12 mouse cellular contexts compared by ENCODE assay signal in genomic region chr13:56252783-56253182, GRCm38 (mm10). TPM values are rescaled to one million over a fixed set of nuclear protein-coding genes. Genes with fewer than 3 reads are reported as not detected.
DNase-seq lines count a peak whose midpoint lies in the region; ATAC-seq lines count a peak whose summit lies in the region.
"Had no signal": no experiment of that assay in that cellular context is flagged by ENCODE, and none has a peak within 500 bp of the region (broad histone marks: within the 10 kb centered on the region; RNA-seq: fewer than 3 reads in every experiment).

No protein-coding gene starts in this region.

- H3K9me3 ChIP-seq in embryonic facial prominence, embryonic 14.5 days (ENCODE audit: control insufficient read depth, low read length): no peaks in the 10 kb centered on the region
- H3K9me3 ChIP-seq in hindbrain, embryonic 14.5 days (ENCODE audit: control insufficient read depth, low read length): no peaks in the 10 kb centered on the region
- no peaks in the 10 kb centered on the region for H3K9me3 ChIP-seq in midbrain, embryonic 15.5 days

- H3K27me3 ChIP-seq in embryonic facial prominence, embryonic 14.5 days (replicated peaks; ENCODE audit: control insufficient read depth, insufficient read depth, low read length): peaks cover 100% of the 10 kb centered on the region
- peaks cover 100% of the 10 kb centered on the region for H3K27me3 ChIP-seq in hindbrain, embryonic 14.5 days (ENCODE audit: control insufficient read depth, insufficient read depth, low read length)
- H3K27me3 ChIP-seq in midbrain, embryonic 15.5 days (replicated peaks): peaks cover 94% of the 10 kb centered on the region

- no peak overlapping the region for H3K9ac ChIP-seq in embryonic facial prominence, embryonic 14.5 days (ENCODE audit: low read depth, low read length)
- H3K9ac ChIP-seq in hindbrain, embryonic 14.5 days: no peak overlapping the region
- no peak overlapping the region for H3K9ac ChIP-seq in midbrain, embryonic 15.5 days

- ATAC-seq in embryonic facial prominence, embryonic 14.5 days (ENCODE audit: low read depth): no peak
- ATAC-seq in hindbrain, embryonic 14.5 days (ENCODE audit: low FRiP score): no peak
- 0 out of 2 replicates have a peak, but pooled peaks have one; percentile 28 for ATAC-seq in midbrain, embryonic 15.5 days (replicated peaks)

- H3K27ac ChIP-seq in embryonic facial prominence, embryonic 14.5 days (replicated peaks; ENCODE audit: low read depth, low read length): no peak overlapping the region
- H3K27ac ChIP-seq in hindbrain, embryonic 14.5 days: no peak overlapping the region
- no peak overlapping the region for H3K27ac ChIP-seq in midbrain, embryonic 15.5 days

- intact Hi-C loops in left cerebral cortex, postnatal 4 days (cut with DNase I): no loop called here

- peak overlapping the region; percentile 63; the same call in 1 of the 2 replicates for H3K4me2 ChIP-seq in embryonic facial prominence, embryonic 14.5 days (ENCODE audit: low read depth, low read length)
- peak overlapping the region; percentile 57 for H3K4me2 ChIP-seq in hindbrain, embryonic 14.5 days (replicated peaks)
- peak overlapping the region; percentile 59 for H3K4me2 ChIP-seq in midbrain, embryonic 15.5 days

- no peaks in the 10 kb centered on the region for H3K36me3 ChIP-seq in embryonic facial prominence, embryonic 14.5 days (ENCODE audit: control insufficient read depth, insufficient read depth, low read length)
- H3K36me3 ChIP-seq in hindbrain, embryonic 14.5 days (replicated peaks; ENCODE audit: control insufficient read depth, insufficient read depth): no peaks in the 10 kb centered on the region
- H3K36me3 ChIP-seq in midbrain, embryonic 15.5 days (replicated peaks): no peaks in the 10 kb centered on the region

- 0 out of 2 replicates have a peak overlapping the region, but pooled peaks have one; percentile 38 for H3K4me3 ChIP-seq in embryonic facial prominence, embryonic 14.5 days (ENCODE audit: low read depth, low read length)
- H3K4me3 ChIP-seq in hindbrain, embryonic 14.5 days (replicated peaks; ENCODE audit: low read length): peak overlapping the region; percentile 32; the same call in 1 of the 2 replicates
- peak overlapping the region; percentile 36 for H3K4me3 ChIP-seq in midbrain, embryonic 15.5 days
- H3K4me3 ChIP-seq: megakaryocyte, embryonic 14.5 days had no signal

- H3K4me1 ChIP-seq in embryonic facial prominence, embryonic 14.5 days (ENCODE audit: control insufficient read depth, insufficient read depth, low read length): 0 out of 2 replicates have a peak, but pooled peaks cover 7% of the 10 kb centered on the region
- H3K4me1 ChIP-seq in hindbrain, embryonic 14.5 days (replicated peaks; ENCODE audit: control insufficient read depth, insufficient read depth, low read length): peaks cover 10% of the 10 kb centered on the region; the same call in 1 of the 2 replicates
- H3K4me1 ChIP-seq in midbrain, embryonic 15.5 days: peaks cover 34% of the 10 kb centered on the region

- DNase-seq in left cerebral cortex, postnatal 4 days: peak; percentile 76
- no peak for DNase-seq in left cerebral cortex, adult 18-20 months (ENCODE audit: low spot score in 2 of 2)
- no peak for DNase-seq in embryonic facial prominence, embryonic 14.5 days (ENCODE audit: low spot score)
- peak; percentile 38 for DNase-seq in hindbrain, embryonic 14.5 days (ENCODE audit: low spot score)
- no peak for DNase-seq in layer of hippocampus, adult 11-12 months (ENCODE audit: low spot score)
- DNase-seq in adrenal gland, postnatal 36 days: no peak
- DNase-seq in heart, adult 8-10 months (ENCODE audit: low spot score): no peak
- DNase-seq: heart, postnatal 36 days had no signal

- WGBS in embryonic facial prominence, embryonic 14.5 days: 10% methylated on average over 8 of the region's 8 CpGs
- 8% methylated on average over 8 of the region's 8 CpGs for WGBS in hindbrain, embryonic 14.5 days
- 8% methylated on average over 8 of the region's 8 CpGs for WGBS in midbrain, embryonic 15.5 days

RNA-seq across cellular contexts. Expression of gene Neurog1, which starts 0.8 kb away (rescaled TPM):
- not detected for total RNA-seq in left cerebral cortex, postnatal 4 days (2021)
- total RNA-seq in left cerebral cortex, adult 18-20 months (2021): under 1 TPM in 1 of 2 experiments, not detected in 1; 0.35 TPM
- polyA plus RNA-seq in embryonic facial prominence, embryonic 14.5 days (2014; fragmentation: Nextera tagmentation; extraction: Ambion mirVana): 1.7 and 2.2 TPM in 2 replicates
- 2.6 TPM in 1 of 2 replicates, not detected in the other for polyA plus RNA-seq in hindbrain, embryonic 14.5 days (2014; fragmentation: Nextera tagmentation; extraction: Ambion mirVana)
- polyA plus RNA-seq in midbrain, embryonic 15.5 days (2015; fragmentation: Nextera tagmentation; extraction: Ambion mirVana): 3.9 and 6.1 TPM in 2 replicates
- total RNA-seq in adrenal gland, postnatal 36 days (2021): not detected
- total RNA-seq in heart, adult 8-10 months (2022): not detected
- total RNA-seq: heart, postnatal 36 days; left cerebral cortex, postnatal 36 days had no signal
- polyA plus RNA-seq: stomach, embryonic 16.5 days had no signal

RNA-seq across cellular contexts. Expression of gene Cxcl14, which starts 43.6 kb away (rescaled TPM):
- 10 to 100 TPM; 40.6 to 40.7 TPM for total RNA-seq in left cerebral cortex, postnatal 4 days (2021)
- total RNA-seq in left cerebral cortex, adult 18-20 months (2021): 100 to 1,000 TPM; 140 to 160 TPM
- polyA plus RNA-seq in embryonic facial prominence, embryonic 14.5 days (2014; fragmentation: Nextera tagmentation; extraction: Ambion mirVana): 126 and 202 TPM in 2 replicates
- 2.2 and 5.8 TPM in 2 replicates for polyA plus RNA-seq in hindbrain, embryonic 14.5 days (2014; fragmentation: Nextera tagmentation; extraction: Ambion mirVana)
- 16.4 and 22.7 TPM in 2 replicates for polyA plus RNA-seq in midbrain, embryonic 15.5 days (2015; fragmentation: Nextera tagmentation; extraction: Ambion mirVana)
- total RNA-seq in adrenal gland, postnatal 36 days (2021): 10 to 100 TPM; 34.9 to 36.1 TPM
- 10 to 100 TPM in 2 of 4 experiments, 1 to 10 TPM in 2; 4.4 to 10.6 (median 8.5) TPM for total RNA-seq in heart, adult 8-10 months (2022)

Comparison
In these comparisons a context has a peak if more than half of its experiments do, and no peak if none do; other contexts are left out.
1. DNase-seq: peak in left cerebral cortex, postnatal 4 days (single experiment) and hindbrain, embryonic 14.5 days (single experiment); none in left cerebral cortex, adult 18-20 months (0 of 2), embryonic facial prominence, embryonic 14.5 days (single experiment), layer of hippocampus, adult 11-12 months (single experiment), adrenal gland, postnatal 36 days (0 of 2) and heart, adult 8-10 months (single experiment).
2. Peak in every context shown above with its lines, with median percentiles within 50 percentile points of each other: H3K4me2 ChIP-seq and H3K4me3 ChIP-seq.